Mouse (Mus musculus): Measurements from ENCODE around the gene Slc22a8. TPM values are rescaled to one million over a fixed set of nuclear protein-coding genes. Genes with fewer than 3 reads are reported as not detected.

Gene Slc22a8
- total RNA-seq, 2 experiments from 2014 or later = not detected

- ATAC-seq (ENCODE audit: poor library complexity, severe bottlenecking) = no peak
Measured at GRCm38 (mm10) chr19:8594518-8594917, 3.5 kb downstream of the Slc22a8 start.

- ATAC-seq (ENCODE audit: poor library complexity, severe bottlenecking) = no peak
Measured at GRCm38 (mm10) chr19:8597269-8597668, 6.2 kb downstream of the Slc22a8 start.

GRCm38 (mm10) chr19:8599229-8599628 lies 8.2 kb downstream of the Slc22a8 start:
- no peak for ATAC-seq (ENCODE audit: poor library complexity, severe bottlenecking)

- no peak for ATAC-seq (ENCODE audit: poor library complexity, severe bottlenecking)
Measured at GRCm38 (mm10) chr19:8601922-8602321, 10.9 kb downstream of the Slc22a8 start.

GRCm38 (mm10) chr19:8602914-8603313 lies 11.9 kb downstream of the Slc22a8 start:
- no peak for ATAC-seq (ENCODE audit: poor library complexity, severe bottlenecking)

GRCm38 (mm10) chr19:8604536-8605240 lies 13.6 kb downstream of the Slc22a8 start:
- ATAC-seq (ENCODE audit: poor library complexity, severe bottlenecking) = no peak

- no peak for ATAC-seq (ENCODE audit: poor library complexity, severe bottlenecking)
Measured at GRCm38 (mm10) chr19:8605241-8605558, 14.1 kb downstream of the Slc22a8 start.

GRCm38 (mm10) chr19:8611358-8612123 lies 20.5 kb downstream of the Slc22a8 start:
- no peak for ATAC-seq (ENCODE audit: poor library complexity, severe bottlenecking)

GRCm38 (mm10) chr19:8613111-8613510 lies 22.1 kb downstream of the Slc22a8 start:
- ATAC-seq (ENCODE audit: poor library complexity, severe bottlenecking) = no peak

GRCm38 (mm10) chr19:8614343-8614742 lies 23.3 kb downstream of the Slc22a8 start:
- no peak for ATAC-seq (ENCODE audit: poor library complexity, severe bottlenecking)

- ATAC-seq (ENCODE audit: poor library complexity, severe bottlenecking) = no peak
Measured at GRCm38 (mm10) chr19:8616314-8616713, 25.3 kb downstream of the Slc22a8 start.

GRCm38 (mm10) chr19:8617904-8618303 lies 26.9 kb downstream of the Slc22a8 start, which contains the start of gene Slc22a6:
Gene Slc22a6 (plus strand): TSS chr19:8618039.
- ATAC-seq (ENCODE audit: poor library complexity, severe bottlenecking) = no peak

GRCm38 (mm10) chr19:8621098-8621497 lies 30.0 kb downstream of the Slc22a8 start:
- ATAC-seq (ENCODE audit: poor library complexity, severe bottlenecking) = no peak

- ATAC-seq (ENCODE audit: poor library complexity, severe bottlenecking) = no peak
Measured at GRCm38 (mm10) chr19:8630249-8630648, 39.2 kb downstream of the Slc22a8 start.

- no peak for ATAC-seq (ENCODE audit: poor library complexity, severe bottlenecking)
Measured at GRCm38 (mm10) chr19:8630826-8631225, 39.8 kb downstream of the Slc22a8 start.

GRCm38 (mm10) chr19:8632029-8632428 lies 41.0 kb downstream of the Slc22a8 start:
- ATAC-seq (ENCODE audit: poor library complexity, severe bottlenecking) = no peak

- ATAC-seq (ENCODE audit: poor library complexity, severe bottlenecking) = peak; percentile 91
Measured at GRCm38 (mm10) chr19:8642086-8642485, 51.0 kb downstream of the Slc22a8 start.

GRCm38 (mm10) chr19:8646393-8646792 lies 55.3 kb downstream of the Slc22a8 start:
- ATAC-seq (ENCODE audit: poor library complexity, severe bottlenecking) = no peak

- no peak for ATAC-seq (ENCODE audit: poor library complexity, severe bottlenecking)
Measured at GRCm38 (mm10) chr19:8655833-8656232, 64.8 kb downstream of the Slc22a8 start.

- ATAC-seq (ENCODE audit: poor library complexity, severe bottlenecking) = no peak
Measured at GRCm38 (mm10) chr19:8656341-8656740, 65.3 kb downstream of the Slc22a8 start.

Data from megakaryocyte, adult 5-6 weeks (primary cell).